Mouse (Mus musculus): Measurements from ENCODE around the gene Gm7879.

Gm7879 gene

GRCm38 (mm10) chr5:43948748-43949275 is 35.9 kb downstream of the Gm7879 start:
- peak; percentile 56 to 60 for DNase-seq

- DNase-seq, result no peak
Observed at GRCm38 (mm10) chr5:43953241-43953640, 40.3 kb downstream of the Gm7879 start.

- DNase-seq, result no peak
Observed at GRCm38 (mm10) chr5:43959884-43960440, 47.0 kb downstream of the Gm7879 start.

- no peak for DNase-seq
Observed at GRCm38 (mm10) chr5:43961056-43961455, 48.1 kb downstream of the Gm7879 start.

All from B cell, adult 2 months (primary cell).